8 mouse cellular contexts compared by ENCODE assay signal in genomic region chr4:103214498-103214924, GRCm38 (mm10). TPM values are rescaled to one million over a fixed set of nuclear protein-coding genes. Genes with fewer than 3 reads are reported as not detected.
DNase-seq lines count a peak whose midpoint lies in the region; ATAC-seq and TF ChIP-seq lines count a peak whose summit lies in the region.

No protein-coding gene starts in this region.

- peak; percentile 79 for ATAC-seq in hindbrain, embryonic 11.5 days (ENCODE audit: low FRiP score)

- H3K4me3 ChIP-seq in ES-E14 (ENCODE audit: insufficient read depth in 1 of 2, low read depth in 1 of 2, low read length in 2 of 2, poor library complexity in 1 of 2, severe bottlenecking in 1 of 2): peak overlapping the region; percentile 88 to 91
- H3K4me3 ChIP-seq in hindbrain, embryonic 11.5 days (ENCODE audit: low read depth, low read length): peak overlapping the region; percentile 83

- no peaks in the 10 kb centered on the region for H3K9me3 ChIP-seq in ES-E14 (ENCODE audit: control insufficient read depth, insufficient read depth, low read depth, low read length)
- no peaks in the 10 kb centered on the region for H3K9me3 ChIP-seq in hindbrain, embryonic 11.5 days (ENCODE audit: control insufficient read depth, low read length)

- under 1% methylated on average over 39 of the region's 48 CpGs for WGBS in hindbrain, embryonic 11.5 days

- in situ Hi-C loops in ES-E14 (cut with MboI; ENCODE audit: low sequenced_read_pairs in 2 of 2, unreplicated experiment in 2 of 2): no loop called here

- peak overlapping the region; percentile 89 for H3K9ac ChIP-seq in ES-E14 (ENCODE audit: insufficient read depth, low read depth, low read length, poor library complexity, severe bottlenecking)
- peak overlapping the region; percentile 99 for H3K9ac ChIP-seq in hindbrain, embryonic 11.5 days (ENCODE audit: low read depth, low read length)

- peak overlapping the region; percentile 34; the same call in 1 of the 2 replicates for H3K27ac ChIP-seq in ES-E14 (ENCODE audit: insufficient read depth, low read depth, low read length, poor library complexity, severe bottlenecking)
- peak overlapping the region; percentile 97 for H3K27ac ChIP-seq in hindbrain, embryonic 11.5 days (ENCODE audit: low read depth, low read length)

- no peak for DNase-seq in ES-E14 (ENCODE audit: low read depth, low spot score)
- DNase-seq in cerebellum, adult 9-10 months: peak; percentile 76
- DNase-seq in frontal cortex, adult 2 months (ENCODE audit: extremely low spot score in 1 of 2, low spot score in 1 of 2): peak; percentile 40 to 80
- DNase-seq in hindbrain, embryonic 11.5 days (ENCODE audit: low spot score): peak; percentile 74
- peak; percentile 79 to 84 for DNase-seq in layer of hippocampus, postnatal 10 days (ENCODE audit: low spot score in 2 of 2)
- DNase-seq in lung, postnatal 14 days: peak; percentile 73
- DNase-seq in ovary, postnatal 36 days (ENCODE audit: low spot score): peak; percentile 73
- peak; percentile 69 to 71 for DNase-seq in thymus, postnatal 10 days (ENCODE audit: low spot score in 2 of 2)

- peak overlapping the region; percentile 65 for H3K4me2 ChIP-seq in hindbrain, embryonic 11.5 days (replicated peaks; ENCODE audit: low read depth, low read length)

- H3K36me3 ChIP-seq in ES-E14 (ENCODE audit: control insufficient read depth, insufficient read depth, low read length, poor library complexity, severe bottlenecking): no peaks in the 10 kb centered on the region
- no peaks in the 10 kb centered on the region for H3K36me3 ChIP-seq in hindbrain, embryonic 11.5 days (ENCODE audit: control insufficient read depth, insufficient read depth, low read length)

- H3K27me3 ChIP-seq in hindbrain, embryonic 11.5 days (ENCODE audit: control insufficient read depth, insufficient read depth, low read length): no peaks in the 10 kb centered on the region

- peaks cover 2 to 3% of the 10 kb centered on the region in 2 experiments; a peak in 1 of 4 replicates for H3K4me1 ChIP-seq in ES-E14 (ENCODE audit: control insufficient read depth in 2 of 2, insufficient read depth in 2 of 2, low read length in 2 of 2, poor library complexity in 1 of 2)
- H3K4me1 ChIP-seq in hindbrain, embryonic 11.5 days (replicated peaks; ENCODE audit: control insufficient read depth, insufficient read depth, low read length): no peaks in the 10 kb centered on the region

TF ChIP-seq in ES-E14, 5 proteins besides CTCF, POLR2A, EP300 and RAD21:
- TF ChIP-seq HCFC1 (IDR thresholded peaks at IDR 0.05; ENCODE audit: borderline replicate concordance, insufficient read depth, low read length): no peak
- no peak for TF ChIP-seq MAFK (IDR thresholded peaks at IDR 0.05; ENCODE audit: insufficient read depth, low read depth, low read length)
- no peak for TF ChIP-seq ZNF384 (IDR thresholded peaks at IDR 0.05; ENCODE audit: low read depth, low read length)
- no peak for TF ChIP-seq ZC3H11A (IDR thresholded peaks at IDR 0.05; ENCODE audit: borderline replicate concordance, low read depth, low read length)
- no peak for TF ChIP-seq CHD2 (IDR thresholded peaks at IDR 0.05; ENCODE audit: low read depth, low read length)

RNA-seq across cellular contexts. Expression of gene Slc35d1, which starts 0.5 kb away (rescaled TPM):
- total RNA-seq in ES-E14 (2012; rRNA removed): 13.0 TPM in 2 replicates
- polyA plus RNA-seq in frontal cortex, adult 2 months (2012; rRNA removed): 10.9 and 11.0 TPM in 2 replicates
- 10.9 and 11.5 TPM in 2 replicates for polyA plus RNA-seq in hindbrain, embryonic 11.5 days (2014; fragmentation: Nextera tagmentation; extraction: Ambion mirVana)
- 10 to 100 TPM; 14.7 to 17.2 TPM for total RNA-seq in layer of hippocampus, postnatal 10 days (2021)
